Mouse (Mus musculus) heart, postnatal 14 days (tissue): ENCODE results near the gene Agpat2. TPM values are rescaled to one million over a fixed set of nuclear protein-coding genes. Genes with fewer than 3 reads are reported as not detected.

Experiments
- DNase-seq, 2 experiments: peaks; one replicate each; pipeline ENCODE4 v3.0.0; 2021 to 2022
- intact Hi-C: fragments of 180-260 bp; cut with DNase I; formaldehyde crosslinking; loops from one replicate; pipeline ENCODE4 v1.15.1; 2025
- total RNA-seq, 2 experiments: library from RNA; stranded (reverse); gene quantifications; 2 replicates each; pipeline ENCODE4 v1.2.3; 2021

Gene Agpat2
- total RNA-seq, 2 experiments from 2014 or later, result 47.8 to 51.8 TPM

- DNase-seq, result no peak
- intact Hi-C loops, result no loop called here
Measured at GRCm38 (mm10) chr2:26601595-26601994, 2.6 kb downstream of the Agpat2 start.

- no peak for DNase-seq
- intact Hi-C loops, result no loop called here
Measured at GRCm38 (mm10) chr2:26600664-26601063, 3.6 kb downstream of the Agpat2 start.

- intact Hi-C loops, result no loop called here
- no peak for DNase-seq
Measured at GRCm38 (mm10) chr2:26599965-26600364, 4.3 kb downstream of the Agpat2 start.

GRCm38 (mm10) chr2:26598462-26598861 is 5.8 kb downstream of the Agpat2 start:
- intact Hi-C loops, result no loop called here
- DNase-seq, result no peak

GRCm38 (mm10) chr2:26597810-26598209 is 6.4 kb downstream of the Agpat2 start:
- no peak for DNase-seq
- intact Hi-C loops, result no loop called here

- no peak for DNase-seq
- intact Hi-C loops, result no loop called here
Measured at GRCm38 (mm10) chr2:26596898-26597297, 7.3 kb downstream of the Agpat2 start.

- intact Hi-C loops, result no loop called here
Measured at GRCm38 (mm10) chr2:26595725-26596435, 8.3 kb downstream of the Agpat2 start.

GRCm38 (mm10) chr2:26594934-26595724 is 9.1 kb downstream of the Agpat2 start:
- no peak for DNase-seq
- intact Hi-C loops, result no loop called here

More at GRCm38 (mm10) chr2:26595725-26596435, 8.3 kb downstream of the Agpat2 start:
- no peak for DNase-seq

- no peak for DNase-seq
- intact Hi-C loops, result no loop called here
Measured at GRCm38 (mm10) chr2:26594461-26594933, 9.7 kb downstream of the Agpat2 start.

- intact Hi-C loops, result no loop called here
- DNase-seq, result peak; percentile 66 to 77
Measured at GRCm38 (mm10) chr2:26594022-26594346, 10.2 kb downstream of the Agpat2 start.

GRCm38 (mm10) chr2:26593211-26594021 is 10.8 kb downstream of the Agpat2 start:
- no peak for DNase-seq
- intact Hi-C loops, result no loop called here

- intact Hi-C loops, result no loop called here
- DNase-seq, result no peak
Measured at GRCm38 (mm10) chr2:26591416-26591815, 12.8 kb downstream of the Agpat2 start.

GRCm38 (mm10) chr2:26590962-26591361 is 13.3 kb downstream of the Agpat2 start:
- intact Hi-C loops, result no loop called here
- no peak for DNase-seq

GRCm38 (mm10) chr2:26590282-26590681 is 13.9 kb downstream of the Agpat2 start:
- peak in 1 of 2 experiments; percentile 11 for DNase-seq
- intact Hi-C loops, result no loop called here

- intact Hi-C loops, result no loop called here
- peak in 1 of 2 experiments; percentile 6 for DNase-seq
Measured at GRCm38 (mm10) chr2:26589284-26589683, 14.9 kb downstream of the Agpat2 start.

- no peak for DNase-seq
- intact Hi-C loops, result no loop called here
Measured at GRCm38 (mm10) chr2:26588573-26588972, 15.6 kb downstream of the Agpat2 start.

- intact Hi-C loops, result no loop called here
- DNase-seq, result no peak
Measured at GRCm38 (mm10) chr2:26587044-26587405, 17.2 kb downstream of the Agpat2 start.

- peak; percentile 78 to 81 for DNase-seq
- intact Hi-C loops, result no loop called here
Measured at GRCm38 (mm10) chr2:26586294-26587043, 17.7 kb downstream of the Agpat2 start, which contains the start of gene Gm20532. Gene Gm20532 (plus strand): TSS chr2:26586639.

GRCm38 (mm10) chr2:26585713-26586112 is 18.5 kb downstream of the Agpat2 start:
- intact Hi-C loops, result no loop called here
- DNase-seq, result no peak

GRCm38 (mm10) chr2:26583640-26584039 is 20.6 kb downstream of the Agpat2 start:
- intact Hi-C loops, result loop anchor here (1.0 kb wide), 1 partner anchor 12 kb away; no protein-coding TSS in a partner anchor
- peak; percentile 81 to 82 for DNase-seq
